Mouse (Mus musculus) retina, postnatal 7 days (tissue): ENCODE measurements at regions not wholly inside any gene's neighbourhood (a gene's known extent, or its start where the extent isn't known, plus 50 kb on each side); places are given as distances from the start of the nearest gene placed in this dataset.

Experiments used
- DNase-seq: peaks from one replicate; pipeline ENCODE4 v3.0.0-alpha.2; 2012; ENCODE audit warnings: low read depth, low spot score

DNA sequence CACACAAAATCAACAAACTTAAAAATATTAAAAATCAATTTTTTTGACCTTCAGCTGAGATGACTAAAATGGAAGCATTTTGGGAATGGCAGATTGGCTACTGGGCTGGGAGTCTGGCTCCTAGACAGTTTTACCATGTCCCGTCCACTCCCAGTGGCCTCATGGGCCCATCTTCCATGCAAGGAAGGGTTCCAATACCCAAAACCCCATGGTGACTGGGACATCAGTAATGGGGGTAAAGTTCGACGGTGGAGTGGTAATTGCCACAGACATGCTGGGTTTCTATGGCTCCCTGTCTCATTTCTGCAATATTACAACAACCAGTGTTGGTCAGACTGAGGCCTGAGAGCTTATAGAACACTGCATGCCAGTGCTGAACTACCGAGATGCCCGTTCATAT, 82.2 kb downstream of the Il20rb start:
- no peak for DNase-seq

DNA sequence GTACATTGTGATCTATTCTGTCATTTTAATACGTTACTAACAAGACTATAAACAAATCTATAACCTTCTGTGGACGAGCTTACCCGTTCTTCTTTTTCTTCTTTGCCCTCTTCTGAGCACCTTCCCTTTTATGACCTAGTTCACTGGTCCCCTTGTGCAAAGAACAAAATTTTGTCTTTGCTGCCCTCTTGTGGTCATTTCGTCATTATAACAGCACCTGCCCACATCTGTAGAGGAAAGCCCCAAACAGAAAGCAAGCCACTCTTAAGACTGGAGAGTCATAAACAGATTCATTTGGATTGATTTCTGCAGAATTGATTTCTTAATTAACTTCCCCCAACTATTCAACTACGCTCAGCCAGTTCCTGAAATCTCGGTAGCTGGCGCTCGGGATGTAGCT, 86.2 kb downstream of the Il20rb start:
- DNase-seq, result peak; percentile 59

GRCm38 (mm10) chr9:100396340-100396910, 90.2 kb downstream of the Il20rb start:
- no peak for DNase-seq

DNA sequence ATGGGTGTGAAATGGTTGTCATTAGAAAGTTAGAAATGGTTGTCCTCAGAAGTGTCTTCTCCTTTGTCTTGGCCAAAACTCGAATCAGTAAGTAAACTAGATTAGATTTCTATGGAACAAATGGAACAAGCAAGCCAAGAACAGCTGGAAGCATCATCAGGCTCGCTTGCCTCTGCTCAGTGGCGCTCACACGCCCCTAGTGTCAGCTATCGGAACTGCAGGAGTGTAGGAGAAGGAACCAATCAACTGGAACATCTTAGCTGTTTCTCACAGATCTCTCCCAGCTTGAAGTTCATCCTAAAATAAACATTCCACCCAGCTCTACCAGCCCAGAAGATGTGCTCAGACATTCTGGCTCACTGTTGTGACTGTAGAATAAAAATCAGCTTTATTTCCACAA, 90.9 kb downstream of the Il20rb start:
- peak; percentile 53 for DNase-seq

GRCm38 (mm10) chr9:100394632-100395031, 92.0 kb downstream of the Il20rb start:
- no peak for DNase-seq

DNA sequence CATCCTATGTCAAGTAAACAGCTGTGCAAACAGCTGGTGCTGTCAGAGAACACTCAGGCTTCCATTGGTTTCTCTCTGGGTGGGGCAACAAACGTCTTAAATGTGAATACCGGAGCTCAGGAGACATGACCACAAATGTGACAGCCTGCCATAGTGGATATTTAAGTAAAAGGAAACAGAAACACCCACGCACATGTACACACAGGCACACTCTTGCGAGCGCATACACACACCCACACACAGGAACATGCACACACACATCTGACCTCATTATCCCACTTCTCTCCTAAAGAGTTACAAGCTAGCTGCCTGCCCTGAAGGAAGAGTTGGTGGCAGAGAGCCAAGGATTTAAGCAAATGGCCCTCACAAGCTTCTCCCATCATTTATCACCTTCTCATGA, 92.4 kb downstream of the Il20rb start:
- DNase-seq, result no peak

DNA sequence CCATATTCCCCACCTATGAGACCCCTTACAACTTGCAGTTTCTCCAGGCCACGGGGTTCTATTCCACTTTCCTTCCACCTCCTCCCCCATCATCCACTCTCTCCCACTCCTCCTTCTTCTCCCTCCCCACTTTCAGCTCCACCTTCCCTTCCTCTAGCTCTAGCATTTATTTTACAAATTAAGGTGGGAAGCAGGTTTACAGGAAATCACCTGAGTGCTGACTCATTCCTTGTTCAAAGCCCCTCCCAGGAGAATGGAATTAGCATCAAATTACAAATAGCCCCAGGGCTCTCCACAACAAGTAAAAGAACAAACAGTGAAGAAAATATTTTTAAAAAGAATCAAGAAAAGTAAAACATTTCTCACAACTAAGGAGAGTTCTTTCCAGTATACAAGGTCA, 94.3 kb downstream of the Il20rb start:
- DNase-seq, result no peak

DNA sequence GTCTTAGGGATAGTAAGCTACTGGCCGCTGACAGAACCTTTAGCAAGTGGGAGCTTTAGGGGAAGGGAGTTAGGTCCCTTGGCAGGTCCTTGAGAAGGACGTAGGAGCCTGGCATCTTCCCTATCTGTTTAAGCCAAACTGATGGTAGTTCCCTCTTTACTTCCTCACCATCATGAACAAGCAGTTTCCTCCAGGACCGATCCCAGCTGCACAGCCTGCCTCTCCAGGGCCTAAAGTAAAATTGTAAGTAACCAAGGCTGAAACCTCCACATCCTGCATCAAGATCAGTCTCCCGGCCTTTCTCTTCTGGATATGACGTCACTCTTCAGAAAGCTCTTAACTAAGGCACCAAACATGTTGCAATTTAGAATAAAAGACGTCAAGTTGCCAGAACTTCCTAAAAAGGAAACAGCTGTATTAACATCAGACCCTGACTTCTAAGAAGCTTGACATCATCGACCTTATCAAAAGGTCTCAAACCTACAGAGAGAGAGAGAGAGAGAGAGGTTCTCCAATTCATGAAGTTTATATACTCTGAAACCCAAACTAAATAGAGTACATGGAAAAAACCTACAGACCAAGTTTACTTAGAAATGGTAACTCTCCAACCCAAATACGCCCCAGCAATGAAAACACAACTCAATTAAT, 94.9 kb downstream of the Il20rb start:
- no peak for DNase-seq

DNA sequence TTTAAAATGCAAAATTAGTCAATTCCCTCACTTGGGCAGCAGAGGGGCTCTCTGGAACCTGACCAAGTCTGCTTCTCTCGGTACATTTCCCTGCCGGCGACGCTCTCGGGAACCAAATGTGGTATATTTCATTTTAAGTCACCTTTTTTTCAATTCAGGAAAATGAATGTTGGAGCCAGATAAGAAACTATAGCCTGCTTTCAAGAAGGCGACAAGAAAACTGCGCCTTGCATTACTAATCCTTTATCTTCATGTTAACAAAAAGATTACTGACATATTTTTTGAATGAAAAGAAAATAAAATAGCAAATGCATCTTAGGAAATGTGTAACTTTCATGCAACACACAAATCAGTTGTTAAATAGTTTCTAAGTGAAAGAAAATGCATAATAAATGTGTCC, 98.2 kb downstream of the Il20rb start:
- DNase-seq, result no peak

GRCm38 (mm10) chr9:100387171-100387685, 99.4 kb downstream of the Il20rb start:
- DNase-seq, result no peak

DNA sequence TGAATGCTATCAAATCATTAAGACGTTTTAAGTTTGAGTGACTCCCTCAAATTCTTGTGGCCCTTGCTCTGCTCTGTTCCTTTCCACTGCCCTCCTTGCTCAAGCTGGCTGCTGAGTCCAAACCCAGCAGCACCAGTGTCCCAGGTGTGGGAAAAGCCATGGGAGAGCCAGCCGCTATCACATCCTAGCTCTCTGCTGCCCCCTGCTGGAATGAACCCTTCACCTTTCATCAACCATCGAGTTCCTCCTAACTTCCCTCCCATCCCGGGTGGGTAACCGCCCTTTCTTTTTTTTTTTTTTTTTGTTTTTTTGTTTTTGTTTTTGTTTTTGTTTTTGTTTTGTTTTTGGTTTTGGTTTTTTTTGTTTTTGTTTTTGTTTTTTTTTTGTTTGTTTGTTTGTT, 104.1 kb downstream of the Il20rb start:
- peak; percentile 51 for DNase-seq

DNA sequence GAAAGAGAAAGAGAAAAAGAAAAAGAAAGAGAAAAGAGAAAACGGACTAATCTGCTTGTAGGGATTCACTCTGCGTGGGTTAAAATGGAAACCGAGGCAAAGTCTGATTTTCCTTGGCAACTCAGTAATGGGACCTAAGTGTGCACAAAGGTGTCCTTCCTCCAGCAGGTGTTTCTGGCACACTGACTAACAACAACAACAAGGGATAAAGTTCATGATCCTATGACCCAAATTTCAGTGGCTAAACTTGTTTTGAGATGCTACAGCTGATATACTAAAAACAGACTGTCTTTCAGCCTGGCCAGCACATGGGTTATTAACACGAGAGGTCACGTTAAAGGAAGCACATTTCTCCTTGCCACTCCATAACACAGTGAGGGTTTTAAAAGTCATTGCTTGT, 116.7 kb downstream of the Il20rb start:
- DNase-seq, result no peak

DNA sequence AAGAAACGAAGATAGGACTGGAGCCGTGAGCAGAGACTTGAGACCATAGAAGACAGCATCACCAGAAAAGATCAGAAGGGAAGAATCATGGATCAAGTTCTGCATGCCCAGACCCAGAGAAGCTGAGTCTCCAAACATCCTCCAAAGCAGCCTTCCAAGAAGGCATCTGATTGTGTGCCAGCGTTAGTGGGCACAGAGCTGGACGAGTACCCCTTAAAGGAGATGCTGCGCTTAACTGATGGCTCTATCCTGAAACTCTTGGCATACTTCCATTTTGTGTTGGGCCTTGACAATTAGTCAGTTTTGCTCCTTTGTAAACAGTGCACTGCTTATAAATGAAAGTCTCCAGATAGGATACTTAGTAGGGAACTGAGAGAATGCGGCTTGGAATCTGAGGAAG, 119.8 kb downstream of the Il20rb start:
- DNase-seq, result no peak

DNA sequence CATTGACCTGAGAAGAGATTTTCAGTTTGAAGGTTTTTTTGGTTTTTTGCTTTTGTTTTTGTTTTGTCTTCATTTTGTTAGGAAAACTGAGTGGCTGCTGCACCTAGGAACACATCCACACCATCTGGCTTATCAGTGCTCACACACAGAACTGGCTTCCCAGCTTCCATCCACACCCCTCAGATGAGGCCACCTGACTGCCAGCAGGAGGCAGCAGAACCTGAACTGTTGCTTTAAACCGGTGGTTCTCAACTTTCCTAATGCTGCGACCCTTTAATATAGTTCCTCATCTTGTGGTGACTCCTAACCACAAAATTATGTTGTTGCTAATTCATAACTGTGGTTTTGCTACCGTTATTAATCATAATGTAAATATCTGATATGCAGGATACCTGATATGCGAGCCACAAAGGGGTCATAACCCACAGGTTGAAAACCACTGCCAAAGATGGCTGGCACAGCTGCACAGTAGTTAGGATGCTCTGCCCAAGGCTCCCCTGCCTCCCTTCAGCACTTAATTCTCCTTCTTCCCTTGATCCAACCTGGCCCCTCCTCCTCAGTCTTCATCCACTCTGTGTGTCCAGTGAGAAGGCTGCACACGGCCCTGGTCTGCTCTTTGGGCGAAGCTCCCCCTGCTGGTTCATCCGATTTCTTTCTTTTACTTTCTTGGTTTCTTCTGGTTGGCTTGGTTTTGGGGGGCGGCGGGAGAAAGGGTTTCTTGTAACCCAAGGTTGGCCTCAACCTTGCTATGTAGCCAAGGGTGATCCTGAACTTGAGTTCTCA, 126.5 kb downstream of the Il20rb start:
- peak; percentile 27 for DNase-seq

- no peak for DNase-seq
Observed at GRCm38 (mm10) chr9:100357553-100357952, 129.0 kb downstream of the Il20rb start.

DNA sequence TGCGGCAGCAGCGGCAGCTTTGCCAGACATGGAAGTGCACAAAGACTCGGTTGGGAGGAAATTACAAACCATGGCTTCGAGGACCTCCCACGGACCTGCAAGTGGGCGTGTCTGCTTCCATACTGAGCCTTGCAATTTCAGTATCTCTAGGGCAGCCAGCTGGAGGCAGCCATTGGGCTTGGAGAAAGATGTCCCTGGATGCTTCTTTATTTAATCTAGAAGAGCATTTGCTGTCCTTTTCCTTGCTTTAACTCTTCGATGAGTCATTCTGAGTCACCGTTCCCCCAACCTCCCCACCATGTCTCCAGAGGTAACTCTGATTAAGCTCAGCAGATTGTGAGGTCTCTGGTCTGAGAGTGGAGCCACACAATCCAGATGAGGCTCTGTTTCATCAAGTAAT, 145.8 kb downstream of the Il20rb start:
- DNase-seq, result no peak

GRCm38 (mm10) chr9:100307765-100308164, 178.8 kb downstream of the Il20rb start:
- no peak for DNase-seq

GRCm38 (mm10) chr9:100307364-100307763, 179.2 kb downstream of the Il20rb start:
- no peak for DNase-seq

- DNase-seq, result no peak
Observed at GRCm38 (mm10) chr9:100303762-100304161, 182.8 kb downstream of the Il20rb start.

DNA sequence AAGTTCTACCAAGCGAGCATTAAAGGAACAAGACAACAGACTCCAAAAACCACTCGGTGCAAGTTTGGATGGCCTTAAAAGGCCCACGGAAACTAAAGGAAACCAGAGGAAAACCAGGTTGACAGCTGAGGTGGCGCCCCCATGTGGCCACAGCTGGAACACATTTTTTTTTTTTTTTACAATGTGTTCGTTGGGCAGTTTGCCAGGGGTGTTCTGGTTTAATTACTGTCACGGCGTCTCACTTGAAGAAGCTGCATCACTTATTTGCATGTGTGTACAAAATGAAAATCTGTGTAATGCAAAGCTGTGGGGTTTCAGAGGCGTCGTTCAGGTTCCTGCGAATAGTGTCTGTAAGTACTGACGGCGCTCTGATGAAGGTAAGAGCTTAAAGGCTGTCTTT, 185.0 kb downstream of the Il20rb start:
- DNase-seq, result peak; percentile 52

- DNase-seq, result no peak
Observed at GRCm38 (mm10) chr9:100277361-100277760, 209.2 kb downstream of the Il20rb start.

GRCm38 (mm10) chr9:100266528-100267387, 219.8 kb downstream of the Il20rb start:
- no peak for DNase-seq
